Mouse (Mus musculus): ENCODE results near the gene Mfsd12. TPM values are rescaled to one million over a fixed set of nuclear protein-coding genes. Genes with fewer than 3 reads are reported as not detected.

The Mfsd12 gene
- polyA plus RNA-seq, 1 experiment from 2014 or later, result 4.1 TPM

GRCm38 (mm10) chr10:81319330-81319699 is 38.0 kb upstream of the Mfsd12 start:
- DNase-seq (ENCODE audit: low spot score) (no peak), ATAC-seq (no peak)
- Histone ChIP-seq H3K9ac (ENCODE audit: low read length) (peak overlapping the region; percentile 59), H3K4me3 (ENCODE audit: low read depth, low read length) (peak overlapping the region; percentile 93), H3K27me3 (replicated peaks; ENCODE audit: control insufficient read depth, insufficient read depth, low read length) (no peaks in the 10 kb centered on the region), H3K4me2 (ENCODE audit: low read length) (peak overlapping the region; percentile 70), H3K4me1 (ENCODE audit: control insufficient read depth, insufficient read depth, low read length) (peaks cover 9% of the 10 kb centered on the region), H3K9me3 (replicated peaks; ENCODE audit: control insufficient read depth, low read length) (no peaks in the 10 kb centered on the region), H3K36me3 (ENCODE audit: control insufficient read depth, insufficient read depth, low read length) (peaks cover 62% of the 10 kb centered on the region), H3K27ac (ENCODE audit: low read depth, low read length) (peak overlapping the region; percentile 91; the same call in 1 of the 2 replicates)
- WGBS, result 43% methylated on average over 8 of the region's 8 CpGs

GRCm38 (mm10) chr10:81319741-81320549 is 37.3 kb upstream of the Mfsd12 start:
- H3K9ac ChIP-seq (ENCODE audit: low read length), result peak overlapping the region; percentile 59
- peak overlapping the region; percentile 91 for H3K27ac ChIP-seq (ENCODE audit: low read depth, low read length)
- ATAC-seq (peak; percentile 0; the same call in 1 of the 2 replicates), DNase-seq (ENCODE audit: low spot score) (peak; percentile 99)
- H3K4me2 ChIP-seq (ENCODE audit: low read length), result peak overlapping the region; percentile 70
- H3K36me3 ChIP-seq (ENCODE audit: control insufficient read depth, insufficient read depth, low read length), result peaks cover 62% of the 10 kb centered on the region
- peak overlapping the region; percentile 93 for H3K4me3 ChIP-seq (ENCODE audit: low read depth, low read length)
- no peaks in the 10 kb centered on the region for H3K9me3 ChIP-seq (replicated peaks; ENCODE audit: control insufficient read depth, low read length)
- no peaks in the 10 kb centered on the region for H3K27me3 ChIP-seq (replicated peaks; ENCODE audit: control insufficient read depth, insufficient read depth, low read length)
- WGBS, result 2% methylated on average over 38 of the region's 38 CpGs
- H3K4me1 ChIP-seq (ENCODE audit: control insufficient read depth, insufficient read depth, low read length), result peaks cover 9% of the 10 kb centered on the region

DNA sequence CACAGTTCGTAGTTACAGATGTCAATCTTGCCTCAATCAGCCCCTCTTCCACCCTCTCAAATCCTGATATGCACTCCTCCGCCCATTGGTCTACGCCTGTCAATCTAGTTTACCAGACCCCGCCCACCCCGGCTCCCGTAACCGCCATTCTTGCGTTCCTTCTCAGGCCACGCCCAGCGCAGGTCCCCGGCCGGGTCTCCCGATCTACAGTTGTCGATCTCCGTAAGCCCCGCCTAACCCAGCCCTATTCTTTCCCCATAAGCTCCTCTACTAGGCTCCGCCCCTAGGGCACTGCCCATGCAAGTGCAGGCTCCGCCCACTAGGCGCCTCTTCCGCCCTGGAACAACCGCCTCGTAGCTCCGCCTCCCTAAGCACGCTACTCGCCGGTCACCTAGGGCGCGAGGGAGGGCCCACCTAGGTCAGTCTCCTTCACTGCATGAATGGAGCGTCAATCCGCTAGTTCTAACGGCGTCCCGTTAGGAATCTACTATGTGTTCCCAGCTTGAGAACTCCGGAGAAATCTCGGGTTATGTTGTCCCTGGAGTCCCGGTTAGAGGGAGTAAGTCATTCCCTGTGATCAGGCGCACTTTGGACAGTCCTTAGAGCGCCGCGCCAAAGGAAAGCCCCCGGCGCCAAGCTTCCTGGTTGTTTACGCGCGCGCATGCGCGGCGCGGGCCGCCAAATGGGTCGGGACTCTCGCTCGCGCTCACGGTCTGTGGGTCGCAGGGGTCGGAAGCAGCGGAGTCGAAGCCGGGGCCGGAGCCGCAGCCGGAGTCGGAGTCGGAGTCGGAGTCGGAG is 36.5 kb upstream of the Mfsd12 start, which contains the start of gene Cactin:
TSS of gene Cactin (plus strand) at position 554 of the 798 bp plus-strand sequence.
- H3K4me1 ChIP-seq (ENCODE audit: control insufficient read depth, insufficient read depth, low read length), result peaks cover 9% of the 10 kb centered on the region
- H3K4me3 ChIP-seq (ENCODE audit: low read depth, low read length), result peak within 1 kb of the TSS; percentile 93
- under 1% methylated on average over 68 of the region's 68 CpGs for WGBS
- DNase-seq (ENCODE audit: low spot score), result peak; percentile 100
- H3K9ac ChIP-seq (ENCODE audit: low read length), result peak within 1 kb of the TSS; percentile 82
- H3K36me3 ChIP-seq (ENCODE audit: control insufficient read depth, insufficient read depth, low read length), result peaks cover 62% of the 10 kb centered on the region
- peak within 1 kb of the TSS; percentile 91 for H3K27ac ChIP-seq (ENCODE audit: low read depth, low read length)
- peak within 1 kb of the TSS; percentile 70 for H3K4me2 ChIP-seq (ENCODE audit: low read length)
- no peaks in the 10 kb centered on the region for H3K27me3 ChIP-seq (replicated peaks; ENCODE audit: control insufficient read depth, insufficient read depth, low read length)
- no peaks in the 10 kb centered on the region for H3K9me3 ChIP-seq (replicated peaks; ENCODE audit: control insufficient read depth, low read length)
- ATAC-seq, result peak; percentile 93

- Histone ChIP-seq H3K27ac (ENCODE audit: low read depth, low read length) (peak overlapping the region; percentile 91; the same call in 1 of the 2 replicates), H3K4me3 (ENCODE audit: low read depth, low read length) (peak overlapping the region; percentile 93), H3K4me2 (ENCODE audit: low read length) (peak overlapping the region; percentile 70), H3K9ac (ENCODE audit: low read length) (peak overlapping the region; percentile 82), H3K27me3 (replicated peaks; ENCODE audit: control insufficient read depth, insufficient read depth, low read length) (no peaks in the 10 kb centered on the region), H3K4me1 (ENCODE audit: control insufficient read depth, insufficient read depth, low read length) (peaks cover 9% of the 10 kb centered on the region), H3K9me3 (replicated peaks; ENCODE audit: control insufficient read depth, low read length) (no peaks in the 10 kb centered on the region), H3K36me3 (ENCODE audit: control insufficient read depth, insufficient read depth, low read length) (peaks cover 62% of the 10 kb centered on the region)
- DNase-seq (ENCODE audit: low spot score) (no peak), ATAC-seq (peak; percentile 1; the same call in 1 of the 2 replicates)
- 4% methylated on average over 16 of the region's 20 CpGs for WGBS
Observed at GRCm38 (mm10) chr10:81321436-81321835, 35.9 kb upstream of the Mfsd12 start.

DNA sequence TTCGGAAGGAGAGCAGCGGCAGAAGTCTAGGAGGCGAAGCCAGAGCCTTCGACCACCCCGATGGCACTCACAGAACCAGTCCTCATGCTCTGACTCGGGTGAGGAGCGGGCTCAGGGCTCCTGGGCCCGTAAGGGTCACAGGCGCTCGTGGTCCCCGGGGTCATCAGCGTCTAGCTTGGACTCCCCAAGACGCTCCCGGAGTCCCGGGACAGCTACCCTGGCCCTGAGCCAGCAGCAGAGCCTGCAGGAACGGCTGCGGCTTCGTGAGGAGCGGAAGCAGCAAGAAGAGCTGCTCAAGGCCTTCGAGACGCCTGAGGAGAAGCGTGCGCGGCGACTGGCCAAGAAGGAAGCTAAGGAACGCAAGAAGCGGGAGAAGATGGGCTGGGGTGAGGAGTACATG is 34.8 kb upstream of the Mfsd12 start:
- no peaks in the 10 kb centered on the region for H3K27me3 ChIP-seq (replicated peaks; ENCODE audit: control insufficient read depth, insufficient read depth, low read length)
- peaks cover 9% of the 10 kb centered on the region for H3K4me1 ChIP-seq (ENCODE audit: control insufficient read depth, insufficient read depth, low read length)
- H3K27ac ChIP-seq (ENCODE audit: low read depth, low read length), result no peak overlapping the region
- H3K4me2 ChIP-seq (ENCODE audit: low read length), result no peak overlapping the region
- no peak overlapping the region for H3K4me3 ChIP-seq (ENCODE audit: low read depth, low read length)
- DNase-seq (ENCODE audit: low spot score) (no peak), ATAC-seq (no peak)
- no peak overlapping the region for H3K9ac ChIP-seq (ENCODE audit: low read length)
- no peaks in the 10 kb centered on the region for H3K9me3 ChIP-seq (replicated peaks; ENCODE audit: control insufficient read depth, low read length)
- WGBS, result 94% methylated on average over 27 of the region's 27 CpGs
- H3K36me3 ChIP-seq (ENCODE audit: control insufficient read depth, insufficient read depth, low read length), result peaks cover 68% of the 10 kb centered on the region

DNA sequence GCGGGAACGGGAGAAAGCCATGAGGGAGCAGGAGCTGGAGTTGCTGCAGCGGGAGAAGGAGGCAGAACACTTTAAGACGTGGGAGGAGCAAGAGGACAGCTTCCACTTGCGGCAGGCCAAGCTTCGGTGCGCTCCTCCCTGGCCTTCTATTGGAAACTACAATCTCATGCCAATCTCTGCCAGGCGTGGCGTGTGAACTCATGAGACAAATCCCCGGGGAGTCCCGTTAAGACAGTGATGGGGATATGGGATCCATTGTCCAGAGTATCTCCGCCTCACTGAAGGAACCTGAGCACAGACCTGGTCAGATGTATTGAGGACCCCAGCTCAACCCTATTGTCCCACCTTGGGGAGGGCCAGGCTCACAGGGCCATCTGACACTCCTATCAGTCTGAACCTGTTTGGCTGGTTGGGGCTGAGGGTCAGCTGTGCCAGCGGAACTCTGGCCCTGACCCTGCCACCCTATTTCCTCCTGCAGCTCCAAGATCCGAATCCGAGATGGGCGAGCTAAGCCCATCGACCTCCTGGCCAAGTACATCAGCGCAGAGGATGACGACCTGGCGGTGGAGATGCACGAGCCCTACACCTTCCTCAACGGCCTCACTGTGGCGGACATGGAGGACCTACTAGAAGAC is 34.0 kb upstream of the Mfsd12 start:
- no peak overlapping the region for H3K27ac ChIP-seq (ENCODE audit: low read depth, low read length)
- H3K9me3 ChIP-seq (replicated peaks; ENCODE audit: control insufficient read depth, low read length), result no peaks in the 10 kb centered on the region
- no peak overlapping the region for H3K4me2 ChIP-seq (ENCODE audit: low read length)
- no peak overlapping the region for H3K4me3 ChIP-seq (ENCODE audit: low read depth, low read length)
- H3K4me1 ChIP-seq (ENCODE audit: control insufficient read depth, insufficient read depth, low read length), result peaks cover 9% of the 10 kb centered on the region
- ATAC-seq (no peak), DNase-seq (ENCODE audit: low spot score) (no peak)
- peaks cover 64% of the 10 kb centered on the region for H3K36me3 ChIP-seq (ENCODE audit: control insufficient read depth, insufficient read depth, low read length)
- no peak overlapping the region for H3K9ac ChIP-seq (ENCODE audit: low read length)
- 93% methylated on average over 23 of the region's 23 CpGs for WGBS
- H3K27me3 ChIP-seq (replicated peaks; ENCODE audit: control insufficient read depth, insufficient read depth, low read length), result no peaks in the 10 kb centered on the region

DNA sequence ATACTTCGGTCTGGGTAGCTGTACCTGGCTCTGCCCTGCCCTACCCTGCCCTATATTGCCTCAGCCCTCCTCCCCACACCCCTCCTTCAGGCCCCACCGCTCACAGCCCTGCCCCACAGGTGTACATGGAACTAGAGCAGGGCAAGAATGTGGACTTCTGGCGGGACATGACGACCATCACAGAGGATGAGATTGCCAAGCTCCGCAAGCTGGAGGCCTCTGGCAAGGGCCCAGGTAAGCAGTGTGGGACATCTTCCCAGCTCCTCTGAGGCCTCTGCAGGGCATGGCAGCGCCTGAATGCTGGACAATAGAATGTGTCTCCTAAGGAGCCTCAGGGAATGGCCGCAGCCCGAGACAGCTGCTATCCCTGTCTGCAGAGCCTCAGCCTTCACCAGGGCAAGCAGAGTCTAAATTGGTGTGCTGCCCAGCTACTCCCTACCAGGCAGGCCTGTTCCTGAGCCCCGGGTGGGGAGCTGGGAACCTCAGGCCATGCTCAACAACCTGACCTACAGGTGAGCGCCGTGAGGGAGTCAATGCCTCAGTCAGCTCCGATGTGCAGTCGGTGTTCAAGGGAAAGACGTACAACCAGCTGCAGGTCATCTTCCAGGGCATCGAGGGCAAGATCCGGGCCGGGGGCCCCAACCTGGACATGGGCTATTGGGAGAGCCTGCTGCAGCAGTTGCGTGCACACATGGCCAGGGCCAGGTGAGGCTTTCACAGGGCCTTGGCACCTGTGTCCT is 33.3 kb upstream of the Mfsd12 start:
- H3K9me3 ChIP-seq (replicated peaks; ENCODE audit: control insufficient read depth, low read length), result no peaks in the 10 kb centered on the region
- no peak overlapping the region for H3K4me3 ChIP-seq (ENCODE audit: low read depth, low read length)
- ATAC-seq (no peak), DNase-seq (ENCODE audit: low spot score) (no peak)
- no peak overlapping the region for H3K9ac ChIP-seq (ENCODE audit: low read length)
- peaks cover 57% of the 10 kb centered on the region for H3K36me3 ChIP-seq (ENCODE audit: control insufficient read depth, insufficient read depth, low read length)
- WGBS, result 95% methylated on average over 18 of the region's 18 CpGs
- no peak overlapping the region for H3K27ac ChIP-seq (ENCODE audit: low read depth, low read length)
- H3K4me2 ChIP-seq (ENCODE audit: low read length), result no peak overlapping the region
- no peaks in the 10 kb centered on the region for H3K27me3 ChIP-seq (replicated peaks; ENCODE audit: control insufficient read depth, insufficient read depth, low read length)
- peaks cover 9% of the 10 kb centered on the region for H3K4me1 ChIP-seq (ENCODE audit: control insufficient read depth, insufficient read depth, low read length)

- H3K27ac ChIP-seq (ENCODE audit: low read depth, low read length), result no peak overlapping the region
- ATAC-seq (no peak), DNase-seq (ENCODE audit: low spot score) (no peak)
- H3K9ac ChIP-seq (ENCODE audit: low read length), result no peak overlapping the region
- H3K4me3 ChIP-seq (ENCODE audit: low read depth, low read length), result no peak overlapping the region
- WGBS, result 95% methylated on average over 21 of the region's 21 CpGs
- H3K27me3 ChIP-seq (replicated peaks; ENCODE audit: control insufficient read depth, insufficient read depth, low read length), result no peaks in the 10 kb centered on the region
- H3K9me3 ChIP-seq (replicated peaks; ENCODE audit: control insufficient read depth, low read length), result no peaks in the 10 kb centered on the region
- H3K4me1 ChIP-seq (ENCODE audit: control insufficient read depth, insufficient read depth, low read length), result no peaks in the 10 kb centered on the region; the same call in 1 of the 2 replicates
- H3K36me3 ChIP-seq (ENCODE audit: control insufficient read depth, insufficient read depth, low read length), result peaks cover 57% of the 10 kb centered on the region
- H3K4me2 ChIP-seq (ENCODE audit: low read length), result no peak overlapping the region
Observed at GRCm38 (mm10) chr10:81325176-81325575, 32.1 kb upstream of the Mfsd12 start.

All from forebrain, embryonic 14.5 days (tissue).